Mouse (Mus musculus) cerebellum, adult 2 months (tissue): Measurements from ENCODE around the gene Uckl1. TPM values are rescaled to one million over a fixed set of nuclear protein-coding genes. Genes with fewer than 3 reads are reported as not detected.

Experiments used
- DNase-seq, 2 experiments: peaks; one replicate each; pipeline ENCODE4 v3.0.0; 2021
- H3K27ac ChIP-seq: fragments of 200-500 bp; 2 replicates; pipeline ENCODE4 v1.5.1; 2012; ENCODE audit warnings: low read length, control low read depth, inconsistent platforms; ENCODE audit not compliant: insufficient read depth
- H3K27me3 ChIP-seq: fragments of 200-500 bp; 2 replicates; pipeline ENCODE4 v1.6.1; 2012; ENCODE audit warnings: inconsistent platforms, mild to moderate bottlenecking, low read length, moderate library complexity; ENCODE audit not compliant: control insufficient read depth, insufficient read depth
- H3K4me1 ChIP-seq: fragments of 200-500 bp; 2 replicates; pipeline ENCODE4 v1.6.1; 2011; ENCODE audit warnings: low read length; ENCODE audit not compliant: control insufficient read depth, insufficient read depth
- H3K4me3 ChIP-seq: fragments of 200-500 bp; replicated peaks from 2 replicates; pipeline ENCODE3; 2011; ENCODE audit warnings: mild to moderate bottlenecking, low read depth, low read length, control low read depth; ENCODE audit not compliant: insufficient read depth
- CTCF ChIP-seq: fragments of 200-500 bp; IDR thresholded peaks from 2 replicates; pipeline ENCODE4 v1.5.1; 2011; ENCODE audit warnings: low read depth, mild to moderate bottlenecking, control low read depth, low read length, moderate library complexity, borderline replicate concordance; ENCODE audit not compliant: insufficient read depth
- POLR2A ChIP-seq: fragments of 200-500 bp; IDR thresholded peaks from 2 replicates; pipeline ENCODE4 v1.6.1; 2011; ENCODE audit warnings: low read length, control low read depth, borderline replicate concordance; ENCODE audit not compliant: insufficient read depth
- WGBS: fragments of 180-500 bp; shearing (Covaris S2); methylation state at CpG from one replicate; pipeline ENCODE4 v1.1.7; 2018; 5-methylcytosine and 5-hydroxymethylcytosine counted together
- polyA plus RNA-seq: library from polyadenylated mRNA; depleted of rRNA; stranded (reverse); fragments of >200 nt; gene quantifications from 2 replicates; pipeline ENCODE4 v1.2.3, GENCODE M21; 2012; rRNA removed

Uckl1 gene
- 142 and 149 TPM in 2 replicates for polyA plus RNA-seq

GRCm38 (mm10) chr2:181584411-181584942 lies at the start of gene Uckl1:
TSS of gene Uckl1 (minus strand) at chr2:181584892.
- H3K4me1 ChIP-seq, result peaks cover 21% of the 10 kb centered on the region
- H3K4me3 ChIP-seq, result no peak within 1 kb of the TSS
- H3K27me3 ChIP-seq, result no peaks in the 10 kb centered on the region
- peak in 1 of 2 experiments; percentile 9 for DNase-seq
- TF ChIP-seq CTCF, result no peak
- TF ChIP-seq POLR2A, result no peak
- 93% methylated on average over 4 of the region's 4 CpGs for WGBS
- H3K27ac ChIP-seq, result no peak within 1 kb of the TSS

- Histone ChIP-seq H3K27ac (peak overlapping the region; percentile 4; the same call in 1 of the 2 replicates), H3K4me3 (no peak overlapping the region), H3K4me1 (peaks cover 16% of the 10 kb centered on the region; the same call in 1 of the 2 replicates), H3K27me3 (no peaks in the 10 kb centered on the region)
- peak; percentile 57 to 72 for DNase-seq
- WGBS, result 17% methylated on average over 6 of the region's 6 CpGs
- no peak for TF ChIP-seq POLR2A
- TF ChIP-seq CTCF, result no peak
Observed at GRCm38 (mm10) chr2:181632624-181633023, 47.9 kb upstream of the Uckl1 start.

- DNase-seq, result no peak
- H3K4me3 ChIP-seq, result no peak overlapping the region
- TF ChIP-seq CTCF (no peak), POLR2A (no peak)
Observed at GRCm38 (mm10) chr2:181628471-181628870, 43.8 kb upstream of the Uckl1 start.

GRCm38 (mm10) chr2:181623401-181623800 lies 38.7 kb upstream of the Uckl1 start:
- H3K27ac ChIP-seq, result no peak overlapping the region
- H3K4me3 ChIP-seq, result no peak overlapping the region
- no peaks in the 10 kb centered on the region for H3K27me3 ChIP-seq
- no peak for TF ChIP-seq CTCF
- no peak for TF ChIP-seq POLR2A
- DNase-seq, result no peak
- H3K4me1 ChIP-seq, result no peaks in the 10 kb centered on the region

More at GRCm38 (mm10) chr2:181628471-181628870, 43.8 kb upstream of the Uckl1 start:
- H3K27ac ChIP-seq, result no peak overlapping the region
- H3K4me1 ChIP-seq, result peaks cover 8% of the 10 kb centered on the region; the same call in 1 of the 2 replicates
- H3K27me3 ChIP-seq, result no peaks in the 10 kb centered on the region

- no peaks in the 10 kb centered on the region for H3K27me3 ChIP-seq
- DNase-seq, result no peak
- WGBS, result 91% methylated on average over 5 of the region's 5 CpGs
- H3K4me1 ChIP-seq, result no peaks in the 10 kb centered on the region
- no peak overlapping the region for H3K27ac ChIP-seq
- TF ChIP-seq POLR2A (no peak), CTCF (no peak)
- no peak overlapping the region for H3K4me3 ChIP-seq
Observed at GRCm38 (mm10) chr2:181618761-181619495, 34.2 kb upstream of the Uckl1 start.

- Histone ChIP-seq H3K27ac (no peak overlapping the region), H3K4me3 (no peak overlapping the region), H3K4me1 (peaks cover 8% of the 10 kb centered on the region), H3K27me3 (no peaks in the 10 kb centered on the region)
- WGBS, result 71% methylated on average over 4 of the region's 4 CpGs
- no peak for TF ChIP-seq POLR2A
- no peak for TF ChIP-seq CTCF
- no peak for DNase-seq
Observed at GRCm38 (mm10) chr2:181602367-181602766, 17.7 kb upstream of the Uckl1 start.

GRCm38 (mm10) chr2:181601751-181602145 lies 17.1 kb upstream of the Uckl1 start:
- 24% methylated on average over 10 of the region's 10 CpGs for WGBS
- H3K4me1 ChIP-seq, result peaks cover 13% of the 10 kb centered on the region
- TF ChIP-seq CTCF (no peak), POLR2A (no peak)
- H3K27ac ChIP-seq, result no peak overlapping the region
- peak overlapping the region; percentile 90 for H3K4me3 ChIP-seq
- peak in 1 of 2 experiments; percentile 24 for DNase-seq
- no peaks in the 10 kb centered on the region for H3K27me3 ChIP-seq
